In the genomic region with DNA sequence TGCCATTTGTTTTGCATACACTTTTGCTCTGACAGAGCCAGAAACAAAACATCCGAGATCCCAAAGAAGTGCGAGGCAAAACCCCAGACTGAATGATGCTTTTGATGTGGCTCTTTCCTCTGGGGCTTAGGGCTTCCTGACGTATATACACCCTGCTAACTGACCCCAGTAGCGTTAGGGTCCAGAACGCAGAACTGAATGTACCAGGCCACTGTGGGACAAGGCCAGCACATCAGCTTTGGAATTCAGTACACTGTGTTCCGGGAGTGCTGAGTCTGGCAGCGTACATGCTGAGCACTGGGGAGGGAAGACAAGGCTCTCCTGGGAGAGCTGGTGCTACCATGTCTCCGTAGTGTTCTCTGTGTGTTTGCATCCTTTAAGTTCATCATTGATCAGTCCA, we compare ENCODE assay signal across 30 mouse cellular contexts.
DNase-seq lines count a peak whose midpoint lies in the region; ATAC-seq and TF ChIP-seq lines count a peak whose summit lies in the region.
"Had no signal": no experiment of that assay in that cellular context is flagged by ENCODE, and none has a peak within 500 bp of the region (broad histone marks: within the 10 kb centered on the region; RNA-seq: fewer than 3 reads in every experiment).

No protein-coding gene starts in this region.

- no peaks in the 10 kb centered on the region for H3K9me3 ChIP-seq in kidney, postnatal 0 days (replicated peaks; ENCODE audit: low read length)
- H3K9me3 ChIP-seq: embryonic facial prominence, embryonic 12.5 days; forebrain, embryonic 15.5 days; intestine, embryonic 15.5 days; limb, embryonic 12.5 days; midbrain, embryonic 12.5 days had no signal

- no peak for TF ChIP-seq POLR2A in testis, adult 2 months (IDR thresholded peaks at IDR 0.05; ENCODE audit: control insufficient read depth, low read depth, low read length)

- DNase-seq in kidney, postnatal 0 days (ENCODE audit: low spot score), result peak; percentile 4
- no peak for DNase-seq in kidney, postnatal 4 days
- no peak for DNase-seq in testis, postnatal 10 days (ENCODE audit: low spot score)
- DNase-seq in lung, postnatal 25 days (ENCODE audit: low spot score), result peak; percentile 23
- DNase-seq in testis, postnatal 14 days (ENCODE audit: low spot score), result peak; percentile 51
- no peak for DNase-seq in spleen, postnatal 36 days (ENCODE audit: low spot score in 2 of 2)
- DNase-seq in thymus, postnatal 10 days (ENCODE audit: low spot score in 2 of 2), result no peak
- DNase-seq: adrenal gland, postnatal 10 days; cerebellum, adult 11 months; cerebellum, adult 9-10 months; embryo, embryonic 11 days; gastrocnemius, adult 2 months; heart, postnatal 14 days; kidney, adult 2 months; kidney, postnatal 10 days; liver, postnatal 0 days; right cerebral cortex, postnatal 25 days; spleen, adult 18-20 months; thymus, postnatal 36 days had no signal

- no peaks in the 10 kb centered on the region for H3K27me3 ChIP-seq in kidney, postnatal 0 days (ENCODE audit: insufficient read depth, low read length)
- no peaks in the 10 kb centered on the region for H3K27me3 ChIP-seq in testis, adult 2 months (ENCODE audit: control insufficient read depth, insufficient read depth, low read length)
- H3K27me3 ChIP-seq: embryonic facial prominence, embryonic 12.5 days; forebrain, embryonic 15.5 days; intestine, embryonic 15.5 days; limb, embryonic 12.5 days; liver, embryonic 12.5 days; megakaryocyte, embryonic 14.5 days; midbrain, embryonic 12.5 days; Patski had no signal

- no peak overlapping the region for H3K4me3 ChIP-seq in kidney, postnatal 0 days (replicated peaks; ENCODE audit: low read depth, low read length)
- H3K4me3 ChIP-seq in testis, adult 2 months (ENCODE audit: control insufficient read depth, low read depth, low read length), result no peak overlapping the region
- H3K4me3 ChIP-seq: embryonic facial prominence, embryonic 12.5 days; forebrain, embryonic 15.5 days; gastrocnemius, adult 2 months; intestine, embryonic 15.5 days; left cerebral cortex, adult 2 months; limb, embryonic 12.5 days; liver, embryonic 12.5 days; megakaryocyte, embryonic 14.5 days; midbrain, embryonic 12.5 days had no signal

- no peak overlapping the region for H3K4me2 ChIP-seq in kidney, postnatal 0 days (ENCODE audit: low read length)
- H3K4me2 ChIP-seq: embryonic facial prominence, embryonic 12.5 days; forebrain, embryonic 15.5 days; intestine, embryonic 15.5 days; limb, embryonic 12.5 days; liver, embryonic 12.5 days; midbrain, embryonic 12.5 days had no signal

- no peaks in the 10 kb centered on the region for H3K4me1 ChIP-seq in kidney, postnatal 0 days (replicated peaks; ENCODE audit: insufficient read depth, low read length)
- no peaks in the 10 kb centered on the region for H3K4me1 ChIP-seq in testis, adult 2 months (ENCODE audit: control insufficient read depth, insufficient read depth, low read length)
- H3K4me1 ChIP-seq: embryonic facial prominence, embryonic 12.5 days; forebrain, embryonic 15.5 days; intestine, embryonic 15.5 days; limb, embryonic 12.5 days; liver, embryonic 12.5 days; megakaryocyte, embryonic 14.5 days; midbrain, embryonic 12.5 days had no signal

- no peaks in the 10 kb centered on the region for H3K36me3 ChIP-seq in kidney, postnatal 0 days (ENCODE audit: insufficient read depth, low read length)
- no peaks in the 10 kb centered on the region for H3K36me3 ChIP-seq in testis, adult 2 months (ENCODE audit: control insufficient read depth, insufficient read depth, low read length)
- H3K36me3 ChIP-seq: embryonic facial prominence, embryonic 12.5 days; forebrain, embryonic 15.5 days; intestine, embryonic 15.5 days; limb, embryonic 12.5 days; liver, embryonic 12.5 days; midbrain, embryonic 12.5 days had no signal

- TF ChIP-seq CTCF in kidney, postnatal 0 days (IDR thresholded peaks at IDR 0.05; ENCODE audit: low read depth), result no peak
- no peak for TF ChIP-seq CTCF in testis, adult 2 months (IDR thresholded peaks at IDR 0.05; ENCODE audit: control insufficient read depth, insufficient read depth, insufficient replicate concordance, low read depth, low read length)

- H3K9ac ChIP-seq in kidney, postnatal 0 days (ENCODE audit: low read depth, low read length), result no peak overlapping the region
- H3K9ac ChIP-seq: embryonic facial prominence, embryonic 12.5 days; forebrain, embryonic 15.5 days; intestine, embryonic 15.5 days; limb, embryonic 12.5 days; liver, embryonic 12.5 days; liver, postnatal 0 days; midbrain, embryonic 12.5 days had no signal

- H3K27ac ChIP-seq in kidney, postnatal 0 days, result no peak overlapping the region
- 0 out of 2 replicates have a peak overlapping the region, but pooled peaks have one; percentile 0 for H3K27ac ChIP-seq in testis, adult 2 months (ENCODE audit: control insufficient read depth, insufficient read depth, low read depth, low read length)
- H3K27ac ChIP-seq: embryonic facial prominence, embryonic 12.5 days; forebrain, embryonic 15.5 days; gastrocnemius, adult 2 months; intestine, embryonic 15.5 days; left cerebral cortex, adult 2 months; limb, embryonic 12.5 days; liver, embryonic 12.5 days; midbrain, embryonic 12.5 days had no signal

- no peak for ATAC-seq in kidney, postnatal 0 days (replicated peaks; ENCODE audit: low FRiP score, low read depth)
- ATAC-seq: forebrain, embryonic 15.5 days; hindbrain, embryonic 16.5 days; intestine, embryonic 15.5 days; liver, embryonic 12.5 days; liver, postnatal 0 days; Patski had no signal

- WGBS in kidney, postnatal 0 days, result 65% methylated on average over 8 of the region's 8 CpGs

Comparison
In these comparisons a context has a peak if more than half of its experiments do, and no peak if none do; other contexts are left out.
1. DNase-seq: peak in kidney, postnatal 0 days (single experiment), lung, postnatal 25 days (single experiment) and testis, postnatal 14 days (single experiment); none in kidney, postnatal 4 days (0 of 2), testis, postnatal 10 days (single experiment), spleen, postnatal 36 days (0 of 2) and thymus, postnatal 10 days (0 of 2).